Mouse (Mus musculus): ENCODE measurements around the gene Prcd. TPM values are rescaled to one million over a fixed set of nuclear protein-coding genes. Genes with fewer than 3 reads are reported as not detected.

The Prcd gene
- total RNA-seq, 1 experiment = 2.0 TPM

- no peak for DNase-seq (ENCODE audit: low read depth, low spot score)
- in situ Hi-C loops (cut with MboI; ENCODE audit: low sequenced_read_pairs in 2 of 2, unreplicated experiment in 2 of 2) = no loop called here
- peaks cover 25% of the 10 kb centered on the region for H3K36me3 ChIP-seq (ENCODE audit: control insufficient read depth, insufficient read depth, low read length, poor library complexity, severe bottlenecking)
- peaks cover 1 to 14% of the 10 kb centered on the region in 2 experiments; a peak in 2 of 4 replicates for H3K4me1 ChIP-seq (ENCODE audit: control insufficient read depth in 2 of 2, insufficient read depth in 2 of 2, low read length in 2 of 2, poor library complexity in 1 of 2)
- no peak overlapping the region for H3K4me3 ChIP-seq (ENCODE audit: insufficient read depth in 1 of 2, low read depth in 1 of 2, low read length in 2 of 2, poor library complexity in 1 of 2, severe bottlenecking in 1 of 2)
- TF ChIP-seq ZNF384 (IDR thresholded peaks at IDR 0.05; ENCODE audit: low read depth, low read length) (no peak), ZC3H11A (IDR thresholded peaks at IDR 0.05; ENCODE audit: borderline replicate concordance, low read depth, low read length) (no peak), CHD2 (IDR thresholded peaks at IDR 0.05; ENCODE audit: low read depth, low read length) (no peak)
- no peaks in the 10 kb centered on the region for H3K9me3 ChIP-seq (ENCODE audit: control insufficient read depth, insufficient read depth, low read depth, low read length)
- no peak overlapping the region for H3K9ac ChIP-seq (ENCODE audit: insufficient read depth, low read depth, low read length, poor library complexity, severe bottlenecking)
- no peak overlapping the region for H3K27ac ChIP-seq (ENCODE audit: insufficient read depth, low read depth, low read length, poor library complexity, severe bottlenecking)
Measured at GRCm38 (mm10) chr11:116669316-116669715, 16.0 kb downstream of the Prcd start.

GRCm38 (mm10) chr11:116669787-116670365 lies 16.5 kb downstream of the Prcd start:
- no peak for DNase-seq (ENCODE audit: low read depth, low spot score)
- no peak overlapping the region for H3K27ac ChIP-seq (ENCODE audit: insufficient read depth, low read depth, low read length, poor library complexity, severe bottlenecking)
- H3K4me1 ChIP-seq (ENCODE audit: control insufficient read depth in 2 of 2, insufficient read depth in 2 of 2, low read length in 2 of 2, poor library complexity in 1 of 2) = peaks cover 1 to 13% of the 10 kb centered on the region in 2 experiments; a peak in 2 of 4 replicates
- H3K36me3 ChIP-seq (ENCODE audit: control insufficient read depth, insufficient read depth, low read length, poor library complexity, severe bottlenecking) = peaks cover 31% of the 10 kb centered on the region
- in situ Hi-C loops (cut with MboI; ENCODE audit: low sequenced_read_pairs in 2 of 2, unreplicated experiment in 2 of 2) = no loop called here
- H3K9ac ChIP-seq (ENCODE audit: insufficient read depth, low read depth, low read length, poor library complexity, severe bottlenecking) = no peak overlapping the region
- no peak for TF ChIP-seq ZNF384 (IDR thresholded peaks at IDR 0.05; ENCODE audit: low read depth, low read length)
- TF ChIP-seq ZC3H11A (IDR thresholded peaks at IDR 0.05; ENCODE audit: borderline replicate concordance, low read depth, low read length) = no peak
- TF ChIP-seq HCFC1 (IDR thresholded peaks at IDR 0.05; ENCODE audit: borderline replicate concordance, insufficient read depth, low read length) = no peak
- TF ChIP-seq CHD2 (IDR thresholded peaks at IDR 0.05; ENCODE audit: low read depth, low read length) = no peak
- no peak for TF ChIP-seq MAFK (IDR thresholded peaks at IDR 0.05; ENCODE audit: insufficient read depth, low read depth, low read length)
- H3K9me3 ChIP-seq (ENCODE audit: control insufficient read depth, insufficient read depth, low read depth, low read length) = no peaks in the 10 kb centered on the region
- no peak overlapping the region for H3K4me3 ChIP-seq (ENCODE audit: insufficient read depth in 1 of 2, low read depth in 1 of 2, low read length in 2 of 2, poor library complexity in 1 of 2, severe bottlenecking in 1 of 2)

GRCm38 (mm10) chr11:116670386-116670785 lies 17.1 kb downstream of the Prcd start:
- Histone ChIP-seq H3K9me3 (ENCODE audit: control insufficient read depth, insufficient read depth, low read depth, low read length) (no peaks in the 10 kb centered on the region), H3K4me3 (ENCODE audit: insufficient read depth in 1 of 2, low read depth in 1 of 2, low read length in 2 of 2, poor library complexity in 1 of 2, severe bottlenecking in 1 of 2) (no peak overlapping the region), H3K4me1 (ENCODE audit: control insufficient read depth in 2 of 2, insufficient read depth in 2 of 2, low read length in 2 of 2, poor library complexity in 1 of 2) (peaks cover under 1 to 13% of the 10 kb centered on the region in 2 experiments; a peak in 2 of 4 replicates), H3K9ac (ENCODE audit: insufficient read depth, low read depth, low read length, poor library complexity, severe bottlenecking) (no peak overlapping the region; the same call in 1 of the 2 replicates), H3K36me3 (ENCODE audit: control insufficient read depth, insufficient read depth, low read length, poor library complexity, severe bottlenecking) (peaks cover 36% of the 10 kb centered on the region), H3K27ac (ENCODE audit: insufficient read depth, low read depth, low read length, poor library complexity, severe bottlenecking) (no peak overlapping the region)
- TF ChIP-seq ZNF384 (IDR thresholded peaks at IDR 0.05; ENCODE audit: low read depth, low read length) (no peak), HCFC1 (IDR thresholded peaks at IDR 0.05; ENCODE audit: borderline replicate concordance, insufficient read depth, low read length) (no peak), ZC3H11A (IDR thresholded peaks at IDR 0.05; ENCODE audit: borderline replicate concordance, low read depth, low read length) (no peak), MAFK (IDR thresholded peaks at IDR 0.05; ENCODE audit: insufficient read depth, low read depth, low read length) (no peak), CHD2 (IDR thresholded peaks at IDR 0.05; ENCODE audit: low read depth, low read length) (no peak)
- no peak for DNase-seq (ENCODE audit: low read depth, low spot score)
- in situ Hi-C loops (cut with MboI; ENCODE audit: low sequenced_read_pairs in 2 of 2, unreplicated experiment in 2 of 2) = no loop called here

GRCm38 (mm10) chr11:116671112-116671844 lies 17.9 kb downstream of the Prcd start:
- Histone ChIP-seq H3K4me1 (ENCODE audit: control insufficient read depth in 2 of 2, insufficient read depth in 2 of 2, low read length in 2 of 2, poor library complexity in 1 of 2) (peaks cover 0 to 14% of the 10 kb centered on the region in 2 experiments; a peak in 2 of 4 replicates), H3K9ac (ENCODE audit: insufficient read depth, low read depth, low read length, poor library complexity, severe bottlenecking) (peak overlapping the region; percentile 95), H3K27ac (ENCODE audit: insufficient read depth, low read depth, low read length, poor library complexity, severe bottlenecking) (peak overlapping the region; percentile 74), H3K9me3 (ENCODE audit: control insufficient read depth, insufficient read depth, low read depth, low read length) (no peaks in the 10 kb centered on the region), H3K4me3 (ENCODE audit: insufficient read depth in 1 of 2, low read depth in 1 of 2, low read length in 2 of 2, poor library complexity in 1 of 2, severe bottlenecking in 1 of 2) (peak overlapping the region; percentile 78 to 79), H3K36me3 (ENCODE audit: control insufficient read depth, insufficient read depth, low read length, poor library complexity, severe bottlenecking) (peaks cover 43% of the 10 kb centered on the region)
- TF ChIP-seq HCFC1 (IDR thresholded peaks at IDR 0.05; ENCODE audit: borderline replicate concordance, insufficient read depth, low read length) (peak; percentile 98), ZNF384 (IDR thresholded peaks at IDR 0.05; ENCODE audit: low read depth, low read length) (no peak), MAFK (IDR thresholded peaks at IDR 0.05; ENCODE audit: insufficient read depth, low read depth, low read length) (no peak), CHD2 (IDR thresholded peaks at IDR 0.05; ENCODE audit: low read depth, low read length) (peak; percentile 100), ZC3H11A (IDR thresholded peaks at IDR 0.05; ENCODE audit: borderline replicate concordance, low read depth, low read length) (no peak)
- peak; percentile 100 for DNase-seq (ENCODE audit: low read depth, low spot score)
- in situ Hi-C loops (cut with MboI; ENCODE audit: low sequenced_read_pairs in 2 of 2, unreplicated experiment in 2 of 2) = no loop called here
